Mouse (Mus musculus) stomach, postnatal 0 days (tissue): ENCODE data around the gene A230072I06Rik. TPM values are rescaled to one million over a fixed set of nuclear protein-coding genes. Genes with fewer than 3 reads are reported as not detected.

ENCODE experiments used
- ATAC-seq: fragments of 200-750 bp; cut with Nextera tagmentation; 2 replicates; pipeline ENCODE4 v1.8.0; 2017; ENCODE audit not compliant: low FRiP score, low TSS enrichment
- DNase-seq: peaks from one replicate; pipeline ENCODE4 v3.0.0-alpha.2; 2016; ENCODE audit warnings: low spot score
- H3K27ac ChIP-seq: fragments of 300-500 bp; sonication (generic); replicated peaks from 2 replicates; pipeline ENCODE4 v1.5.1; 2014; ENCODE audit warnings: mild to moderate bottlenecking, control low read depth
- H3K27me3 ChIP-seq: fragments of 300-500 bp; sonication (generic); 2 replicates; pipeline ENCODE4 v1.6.1; 2014; ENCODE audit warnings: low read length; ENCODE audit not compliant: control insufficient read depth, insufficient read depth
- H3K36me3 ChIP-seq: fragments of 300-500 bp; sonication (generic); 2 replicates; pipeline ENCODE4 v1.6.1; 2014; ENCODE audit warnings: low read length, mixed read lengths; ENCODE audit not compliant: control insufficient read depth, insufficient read depth
- H3K4me1 ChIP-seq: fragments of 300-500 bp; sonication (generic); replicated peaks from 2 replicates; pipeline ENCODE4 v1.6.1; 2014; ENCODE audit warnings: antibody characterized with exemption; ENCODE audit not compliant: control insufficient read depth, insufficient read depth
- H3K4me2 ChIP-seq: fragments of 300-500 bp; sonication (generic); replicated peaks from 2 replicates; pipeline ENCODE4 v1.6.1; 2014; ENCODE audit warnings: low read depth, mild to moderate bottlenecking, control low read depth, moderate library complexity
- H3K4me3 ChIP-seq: fragments of 300-500 bp; sonication (generic); 2 replicates; pipeline ENCODE4 v1.5.1; 2014; ENCODE audit warnings: low read depth, low read length, control low read depth
- H3K9ac ChIP-seq: fragments of 300-500 bp; sonication (generic); 2 replicates; pipeline ENCODE4 v1.6.1; 2014; ENCODE audit warnings: mild to moderate bottlenecking, low read length, control low read depth, mixed read lengths
- H3K9me3 ChIP-seq: fragments of 300-500 bp; sonication (generic); 2 replicates; pipeline ENCODE4 v1.6.1; 2016; ENCODE audit warnings: low read length; ENCODE audit not compliant: control insufficient read depth
- CTCF ChIP-seq: IDR thresholded peaks from 2 replicates; pipeline ENCODE4 v1.5.1; 2016; ENCODE audit warnings: antibody characterized with exemption, low read depth, mild to moderate bottlenecking, moderate library complexity
- EP300 ChIP-seq: optimal IDR thresholded peaks from 2 replicates; pipeline ENCODE3; 2016; ENCODE audit warnings: antibody characterized with exemption
- whole genome bisulfite sequencing: fragments of 180-500 bp; shearing (Covaris S2); extraction: QIAGEN DNeasy Blood & Tissue Kit; methylation state at CpG from one replicate; pipeline ENCODE4 v1.1.7; 2014; 5-methylcytosine and 5-hydroxymethylcytosine counted together
- polyA plus RNA-seq: library from polyadenylated mRNA; unstranded; fragments of >200 nt; fragmentation: Nextera tagmentation; extraction: Ambion mirVana; gene quantifications from 2 replicates; pipeline ENCODE4 v1.2.1, GENCODE M21; 2015

Gene A230072I06Rik
- polyA plus RNA-seq, 1 experiment from 2014 or later = not detected

DNA sequence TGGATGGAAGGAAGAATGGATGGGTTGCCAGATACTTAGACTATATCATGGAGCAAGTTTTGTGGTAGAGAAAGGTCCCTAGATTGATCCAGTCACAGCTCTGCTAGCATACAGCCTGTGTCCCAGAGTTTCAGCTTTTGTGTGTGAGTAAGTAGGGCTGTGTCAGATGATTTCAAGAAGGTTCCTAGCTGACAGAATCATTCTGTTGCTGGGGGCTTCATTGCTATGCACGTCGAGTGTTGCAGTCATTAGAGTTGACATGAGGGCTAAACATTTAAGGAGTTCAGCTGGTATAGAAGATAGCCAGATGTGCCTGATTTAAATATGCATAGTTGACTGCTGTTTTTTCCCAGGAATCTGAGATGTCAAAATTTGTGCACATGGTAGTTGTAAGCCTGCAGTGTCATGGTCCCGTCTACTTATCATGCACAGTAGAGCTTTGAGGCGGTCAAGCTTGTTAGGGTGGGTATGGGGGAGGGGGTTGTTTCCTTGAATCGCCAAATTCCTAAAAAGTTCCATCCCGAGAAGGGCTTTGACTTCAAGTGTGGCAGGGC is 18.1 kb upstream of the A230072I06Rik start:
- Histone ChIP-seq H3K27ac (no peak overlapping the region), H3K9ac (no peak overlapping the region), H3K9me3 (no peaks in the 10 kb centered on the region), H3K36me3 (no peaks in the 10 kb centered on the region), H3K27me3 (no peaks in the 10 kb centered on the region), H3K4me1 (no peaks in the 10 kb centered on the region), H3K4me2 (no peak overlapping the region), H3K4me3 (no peak overlapping the region)
- DNase-seq (no peak), ATAC-seq (no peak)
- 52% methylated on average over 6 of the region's 6 CpGs for WGBS
- TF ChIP-seq EP300 = no peak
- no peak for TF ChIP-seq CTCF

DNA sequence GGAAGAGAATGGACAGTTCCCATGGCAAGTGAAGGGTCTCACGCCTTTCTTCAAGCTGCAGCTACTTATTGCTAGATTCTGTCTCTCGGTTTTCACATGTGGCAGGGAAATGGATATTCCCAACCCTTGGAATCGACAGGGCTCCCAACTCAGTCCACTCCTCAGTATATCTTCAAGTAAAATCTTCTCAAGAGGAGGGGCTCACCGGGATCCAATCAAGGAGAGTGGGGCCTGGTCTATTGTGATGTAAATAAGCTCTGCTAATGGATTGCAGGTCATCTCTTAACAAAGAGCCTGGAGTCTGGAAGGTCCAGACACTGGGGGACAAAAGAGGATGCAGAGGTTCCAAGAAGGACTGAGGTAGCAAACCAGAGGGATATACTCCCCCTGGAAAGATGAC is 17.1 kb upstream of the A230072I06Rik start:
- no peak for TF ChIP-seq EP300
- TF ChIP-seq CTCF = no peak
- no peak for DNase-seq
- no peak overlapping the region for H3K4me2 ChIP-seq
- 65% methylated on average over 4 of the region's 4 CpGs for WGBS
- H3K9ac ChIP-seq = no peak overlapping the region
- no peaks in the 10 kb centered on the region for H3K9me3 ChIP-seq
- no peaks in the 10 kb centered on the region for H3K27me3 ChIP-seq
- H3K36me3 ChIP-seq = no peaks in the 10 kb centered on the region
- ATAC-seq = no peak
- no peak overlapping the region for H3K4me3 ChIP-seq
- no peak overlapping the region for H3K27ac ChIP-seq
- no peaks in the 10 kb centered on the region for H3K4me1 ChIP-seq

DNA sequence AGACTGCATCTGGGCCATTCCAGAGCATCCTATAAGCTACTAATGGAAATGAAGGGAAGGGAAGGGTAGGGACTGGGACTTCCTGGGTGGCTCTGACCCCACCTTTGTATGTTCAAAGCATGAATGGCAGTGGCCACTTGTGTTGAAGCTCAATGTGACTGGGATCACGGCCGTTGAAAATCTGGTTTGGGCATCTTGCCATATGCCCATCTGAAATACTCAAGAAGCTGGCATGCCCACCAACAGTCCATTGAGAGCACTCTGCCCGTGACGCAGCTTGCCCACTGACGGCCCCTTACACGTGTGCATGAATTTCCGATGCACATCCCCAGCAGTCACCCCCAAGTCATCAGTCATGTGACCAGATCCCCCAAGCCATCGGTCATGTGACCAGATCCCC is 13.6 kb upstream of the A230072I06Rik start:
- no peak overlapping the region for H3K4me2 ChIP-seq
- no peaks in the 10 kb centered on the region for H3K4me1 ChIP-seq
- no peak overlapping the region for H3K9ac ChIP-seq
- no peak overlapping the region for H3K4me3 ChIP-seq
- no peaks in the 10 kb centered on the region for H3K27me3 ChIP-seq
- 94% methylated on average over 8 of the region's 8 CpGs for WGBS
- H3K9me3 ChIP-seq = no peaks in the 10 kb centered on the region
- H3K36me3 ChIP-seq = no peaks in the 10 kb centered on the region
- no peak for TF ChIP-seq CTCF
- no peak for TF ChIP-seq EP300
- no peak for DNase-seq
- ATAC-seq = no peak
- H3K27ac ChIP-seq = no peak overlapping the region

DNA sequence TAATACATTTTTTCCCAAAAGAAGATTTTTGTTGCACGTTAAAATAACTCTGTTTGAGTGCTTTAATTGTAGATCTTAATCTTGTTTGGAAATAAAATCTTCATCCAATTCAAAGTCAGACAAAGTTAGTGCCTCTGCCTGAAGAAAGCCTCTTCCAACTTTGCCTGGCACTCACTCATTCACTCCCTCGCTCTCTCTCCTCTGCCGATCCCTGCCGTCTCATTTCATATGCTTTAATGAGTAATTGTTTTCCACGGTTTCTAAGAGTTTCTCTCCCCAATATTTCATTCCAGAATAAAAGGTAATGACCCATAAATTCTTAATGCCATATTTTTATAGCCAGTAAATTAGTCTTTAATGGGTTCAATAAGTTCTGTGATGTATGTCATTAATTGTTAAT is 10.8 kb upstream of the A230072I06Rik start:
- WGBS = 58% methylated on average over 5 of the region's 5 CpGs
- TF ChIP-seq CTCF (no peak), EP300 (no peak)
- no peak overlapping the region for H3K4me2 ChIP-seq
- H3K9me3 ChIP-seq = no peaks in the 10 kb centered on the region
- DNase-seq (no peak), ATAC-seq (no peak)
- H3K4me3 ChIP-seq = no peak overlapping the region
- H3K4me1 ChIP-seq = no peaks in the 10 kb centered on the region
- no peak overlapping the region for H3K27ac ChIP-seq
- no peaks in the 10 kb centered on the region for H3K27me3 ChIP-seq
- H3K36me3 ChIP-seq = no peaks in the 10 kb centered on the region
- no peak overlapping the region for H3K9ac ChIP-seq

DNA sequence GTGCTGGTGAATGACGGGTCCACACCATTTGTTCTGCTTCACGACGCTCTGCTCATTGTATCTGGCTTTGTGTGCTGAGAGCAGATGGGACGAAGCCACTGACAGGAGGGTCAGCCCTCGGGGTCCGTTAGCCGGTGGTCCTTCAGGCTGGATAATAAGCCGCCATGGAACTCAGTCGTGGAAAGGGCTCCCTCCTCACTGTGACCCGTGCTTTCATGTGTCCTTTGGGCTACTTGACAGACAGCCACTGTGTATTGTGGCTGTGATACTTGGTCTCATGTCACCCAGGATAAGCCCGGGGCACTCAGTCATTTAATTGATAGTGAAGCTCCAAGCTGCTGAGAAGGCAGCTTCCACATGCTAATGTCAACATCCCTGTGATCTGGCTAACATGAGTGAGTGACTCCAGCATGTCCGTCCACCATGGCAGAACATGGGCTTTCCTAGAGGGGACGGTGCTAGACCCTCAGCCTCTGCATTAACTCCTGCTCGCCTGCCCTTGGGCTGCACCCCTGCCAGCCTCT is 10.3 kb upstream of the A230072I06Rik start:
- no peaks in the 10 kb centered on the region for H3K36me3 ChIP-seq
- no peak for TF ChIP-seq CTCF
- no peak for TF ChIP-seq EP300
- no peaks in the 10 kb centered on the region for H3K9me3 ChIP-seq
- H3K4me3 ChIP-seq = no peak overlapping the region
- H3K27me3 ChIP-seq = no peaks in the 10 kb centered on the region
- no peak overlapping the region for H3K9ac ChIP-seq
- no peaks in the 10 kb centered on the region for H3K4me1 ChIP-seq
- 65% methylated on average over 14 of the region's 14 CpGs for WGBS
- ATAC-seq (no peak), DNase-seq (no peak)
- H3K27ac ChIP-seq = no peak overlapping the region
- H3K4me2 ChIP-seq = no peak overlapping the region

DNA sequence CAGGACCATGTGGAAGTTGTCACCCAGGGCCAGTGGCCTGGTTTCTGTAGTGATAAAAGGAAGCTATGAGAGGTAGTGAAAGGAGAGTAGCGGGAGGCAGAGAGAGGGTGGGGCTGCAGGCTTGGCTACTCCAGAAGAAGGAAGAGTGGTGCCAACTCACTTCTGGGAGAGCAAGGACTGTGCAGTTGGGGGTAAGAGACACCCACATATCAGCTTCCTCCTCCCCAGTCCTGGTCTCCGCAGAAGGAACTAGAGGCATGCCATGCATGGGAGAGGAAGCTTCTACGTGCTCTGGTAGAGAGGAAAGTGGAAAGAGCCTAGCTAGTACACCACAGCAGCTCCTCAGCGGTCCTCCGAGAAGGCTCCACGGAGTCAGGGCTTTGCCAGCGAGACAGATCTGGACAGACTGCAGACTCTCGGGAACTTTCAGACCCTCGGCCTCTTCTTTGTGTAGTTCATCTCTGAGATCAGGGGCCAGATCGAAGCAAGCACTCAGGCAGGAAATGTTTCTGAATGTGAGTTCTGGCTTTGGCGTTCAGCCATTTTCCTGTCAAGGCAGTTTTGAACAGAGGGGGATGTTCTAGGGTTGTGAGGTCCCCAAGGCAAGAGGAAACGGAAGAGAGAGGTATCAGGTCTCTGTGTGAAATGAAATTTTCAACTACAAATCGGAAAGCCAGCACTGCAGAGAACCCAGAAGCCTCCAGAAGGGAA is 1.0 kb downstream of the A230072I06Rik start:
- WGBS = 40% methylated on average over 13 of the region's 13 CpGs
- TF ChIP-seq CTCF (no peak), EP300 (no peak)
- Histone ChIP-seq H3K4me3 (no peak overlapping the region), H3K27ac (no peak overlapping the region), H3K27me3 (no peaks in the 10 kb centered on the region), H3K9me3 (no peaks in the 10 kb centered on the region), H3K36me3 (no peaks in the 10 kb centered on the region), H3K9ac (no peak overlapping the region), H3K4me1 (no peaks in the 10 kb centered on the region), H3K4me2 (no peak overlapping the region)
- DNase-seq (no peak), ATAC-seq (no peak)
